Mouse (Mus musculus): Measurements from ENCODE around the gene Zfp667. TPM values are rescaled to one million over a fixed set of nuclear protein-coding genes. Genes with fewer than 3 reads are reported as not detected.
"Not testable (repeated sequence)": the region's sequence is repeated elsewhere in the genome, so short reads cannot be mapped to it uniquely, and the experiment has no call there.

Gene Zfp667
- 10 to 100 TPM; 17.6 to 19.0 TPM for total RNA-seq (2021)

- DNase-seq = peak; percentile 98
Measured at GRCm38 (mm10) chr7:6285842-6286705, at the start of gene Zfp667. TSS of gene Zfp667 (plus strand) at chr7:6286579.

GRCm38 (mm10) chr7:6239787-6240186 is 46.6 kb upstream of the Zfp667 start:
- DNase-seq = no peak

GRCm38 (mm10) chr7:6240841-6241425 is 45.4 kb upstream of the Zfp667 start:
- peak in 1 of 2 experiments; percentile 5 for DNase-seq

GRCm38 (mm10) chr7:6244361-6245292 is 41.8 kb upstream of the Zfp667 start:
- no peak for DNase-seq

- DNase-seq = no peak
Measured at GRCm38 (mm10) chr7:6252410-6252809, 34.0 kb upstream of the Zfp667 start, which contains the start of gene Epp13. TSS of gene Epp13 (plus strand) at chr7:6252710.

GRCm38 (mm10) chr7:6254451-6254850 is 31.9 kb upstream of the Zfp667 start:
- no peak for DNase-seq

GRCm38 (mm10) chr7:6257386-6257785 is 29.0 kb upstream of the Zfp667 start:
- DNase-seq = no peak

- DNase-seq = no peak
Measured at GRCm38 (mm10) chr7:6258232-6259220, 27.9 kb upstream of the Zfp667 start.

GRCm38 (mm10) chr7:6260004-6260403 is 26.4 kb upstream of the Zfp667 start:
- DNase-seq = not testable (repeated sequence)

GRCm38 (mm10) chr7:6262120-6262519 is 24.3 kb upstream of the Zfp667 start:
- DNase-seq = no peak

- no peak for DNase-seq
Measured at GRCm38 (mm10) chr7:6262984-6263383, 23.4 kb upstream of the Zfp667 start.

GRCm38 (mm10) chr7:6265695-6266094 is 20.7 kb upstream of the Zfp667 start:
- DNase-seq = no peak

GRCm38 (mm10) chr7:6277906-6278305 is 8.5 kb upstream of the Zfp667 start:
- no peak for DNase-seq

GRCm38 (mm10) chr7:6282749-6283148 is 3.6 kb upstream of the Zfp667 start:
- DNase-seq = peak in 1 of 2 experiments; percentile 72

- DNase-seq = peak; percentile 81 to 82
Measured at GRCm38 (mm10) chr7:6283451-6284075, 2.8 kb upstream of the Zfp667 start.

GRCm38 (mm10) chr7:6284442-6285012 is 1.9 kb upstream of the Zfp667 start:
- no peak for DNase-seq

GRCm38 (mm10) chr7:6285366-6285765 is 1.0 kb upstream of the Zfp667 start:
- no peak for DNase-seq

GRCm38 (mm10) chr7:6286921-6287531 is 647 bp downstream of the Zfp667 start:
- DNase-seq = peak; percentile 31 to 35

- DNase-seq = not testable (repeated sequence)
Measured at GRCm38 (mm10) chr7:6291121-6291520, 4.7 kb downstream of the Zfp667 start.

- not testable (repeated sequence) for DNase-seq
Measured at GRCm38 (mm10) chr7:6300796-6301195, 14.4 kb downstream of the Zfp667 start.

Data from layer of hippocampus, postnatal 36 days (tissue).